Mouse (Mus musculus) right cerebral cortex, adult 2 months (tissue): ENCODE measurements around the gene Pram1.
A peak's percentile ranks its signal among the peaks of the same experiment; 100 is the strongest.
"Not testable (repeated sequence)": the region's sequence is repeated elsewhere in the genome, so short reads cannot be mapped to it uniquely, and the experiment has no call there.

Source experiments
- DNase-seq, 2 experiments: peaks; one replicate each; pipeline ENCODE4 v3.0.0; 2021 to 2022; ENCODE audit warnings: low spot score in 2 of 2

Pram1 gene

DNA sequence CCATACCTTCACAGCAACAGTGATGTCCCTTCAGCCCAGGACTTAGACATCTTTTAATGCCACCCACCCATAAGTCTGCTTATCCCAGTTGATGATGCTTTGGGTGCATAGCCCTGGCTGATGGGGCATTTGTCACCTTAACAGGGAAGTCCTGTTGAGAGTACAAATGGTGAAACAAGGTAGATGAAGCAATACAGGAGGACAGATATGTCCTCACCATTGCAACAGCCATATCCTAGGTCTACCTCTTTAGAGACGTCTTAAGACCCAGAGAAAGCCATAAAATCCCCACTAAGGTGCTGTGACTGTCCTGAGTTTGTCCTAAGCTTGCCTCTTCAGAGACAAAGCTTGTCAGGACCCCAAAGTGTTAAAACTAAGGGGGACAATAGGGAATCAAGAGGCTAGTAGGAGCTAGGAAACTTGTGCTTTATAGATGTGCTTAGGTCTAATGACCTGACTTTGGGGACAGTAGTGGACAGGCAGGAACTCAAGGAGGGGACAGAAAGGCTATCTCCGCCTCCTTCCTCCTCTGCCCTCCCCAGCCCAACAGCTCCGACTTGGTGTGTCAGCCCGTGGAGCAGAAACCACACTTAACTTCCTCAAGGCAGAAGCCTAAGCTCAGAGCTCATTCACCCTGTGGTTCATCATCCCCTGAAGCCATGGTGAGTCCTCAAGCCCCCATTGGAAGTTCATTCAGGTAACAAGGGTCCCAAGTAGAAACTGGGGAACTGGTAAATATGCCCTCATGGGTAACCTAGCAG, at the start of gene Pram1:
Gene Pram1 (plus strand): TSS at position 541 of the 761 bp plus-strand sequence.
- no peak for DNase-seq

DNA sequence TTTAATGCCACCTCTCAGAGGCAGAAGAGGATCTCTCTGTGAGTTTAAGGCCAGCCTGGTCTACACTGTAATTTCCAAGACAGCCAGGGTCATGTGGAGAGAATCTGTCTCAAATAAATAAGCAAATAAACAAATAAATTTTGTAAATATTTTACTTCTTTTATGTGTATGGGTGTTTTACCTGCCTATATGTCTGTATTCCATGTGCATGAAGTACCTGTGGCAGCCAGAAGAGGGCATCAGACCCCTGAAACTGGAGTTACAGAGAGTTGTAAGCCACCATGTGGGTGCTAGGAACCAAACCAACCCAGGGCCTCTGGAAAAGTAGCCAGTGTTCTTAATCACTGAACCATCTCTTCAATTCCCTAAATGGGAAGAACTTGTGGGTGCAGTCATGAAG, 40.6 kb upstream of the Pram1 start:
- no peak for DNase-seq

DNA sequence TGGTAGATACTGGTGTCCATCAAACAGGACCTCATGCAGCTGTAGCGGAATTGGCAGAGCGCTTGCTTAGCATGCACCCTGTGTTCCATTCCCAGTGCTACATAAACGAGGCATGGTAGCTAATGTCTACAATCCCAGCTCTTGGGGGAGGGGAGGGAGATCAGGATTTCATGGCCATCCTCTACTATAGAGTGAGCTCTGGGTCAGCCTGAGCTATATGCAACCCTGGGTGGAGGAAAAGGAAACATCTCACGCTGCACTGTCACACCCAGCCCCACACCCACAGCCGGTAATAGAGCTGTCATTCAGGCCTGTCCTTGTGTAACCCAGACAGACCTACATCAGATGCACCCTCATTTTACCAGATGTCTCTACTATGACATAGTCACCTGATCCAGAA, 39.4 kb upstream of the Pram1 start:
- DNase-seq = no peak

DNA sequence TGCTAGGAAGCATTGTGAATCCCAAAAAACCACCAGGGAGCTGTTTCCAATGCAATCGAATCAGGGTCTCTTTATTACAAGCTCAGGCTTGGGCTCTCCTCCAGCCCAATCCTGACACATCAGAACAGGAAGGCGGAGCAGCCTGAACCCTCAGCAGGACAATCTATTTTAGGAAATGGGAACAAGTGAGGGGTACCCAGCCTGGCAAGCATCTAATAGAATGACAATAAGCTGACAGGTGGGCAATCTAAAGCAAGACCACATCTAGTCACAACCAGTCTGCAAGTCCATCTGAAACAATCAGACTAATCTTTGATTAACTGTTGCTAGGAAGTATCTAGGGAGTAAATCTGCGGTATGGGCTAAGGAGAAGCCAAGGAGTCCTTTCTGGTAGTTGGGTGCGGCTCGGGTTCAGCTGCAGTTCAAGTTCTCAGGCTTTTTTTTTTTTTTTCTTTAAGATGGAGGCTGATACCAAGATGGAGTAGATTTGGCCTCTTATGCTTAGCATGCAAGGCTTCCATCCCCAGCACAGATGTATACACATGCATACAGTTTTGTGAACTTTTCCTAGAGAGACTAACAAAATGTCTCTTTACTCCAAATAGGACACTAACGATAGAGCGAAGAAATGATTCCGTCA, 37.9 kb upstream of the Pram1 start:
- DNase-seq = no peak

DNA sequence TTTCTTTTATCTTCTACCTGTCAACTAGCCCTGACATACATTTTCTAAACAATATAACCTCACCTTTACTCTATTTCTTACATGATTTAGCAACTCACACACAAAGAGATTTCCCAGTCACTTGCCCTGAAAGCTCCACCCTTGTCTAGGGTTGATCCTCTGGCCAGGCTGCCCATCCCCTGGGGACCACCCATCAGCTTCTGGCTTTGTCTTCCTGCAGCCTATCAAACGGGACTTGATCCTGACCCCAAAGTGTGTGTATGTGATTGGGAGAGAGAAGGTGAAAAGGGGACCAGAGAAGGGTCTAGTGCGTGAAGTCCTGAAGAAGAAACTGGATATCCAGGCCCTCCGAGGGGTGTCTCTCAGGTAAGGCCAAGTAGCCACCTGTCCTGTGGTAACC, 37.0 kb upstream of the Pram1 start:
- DNase-seq = no peak

DNA sequence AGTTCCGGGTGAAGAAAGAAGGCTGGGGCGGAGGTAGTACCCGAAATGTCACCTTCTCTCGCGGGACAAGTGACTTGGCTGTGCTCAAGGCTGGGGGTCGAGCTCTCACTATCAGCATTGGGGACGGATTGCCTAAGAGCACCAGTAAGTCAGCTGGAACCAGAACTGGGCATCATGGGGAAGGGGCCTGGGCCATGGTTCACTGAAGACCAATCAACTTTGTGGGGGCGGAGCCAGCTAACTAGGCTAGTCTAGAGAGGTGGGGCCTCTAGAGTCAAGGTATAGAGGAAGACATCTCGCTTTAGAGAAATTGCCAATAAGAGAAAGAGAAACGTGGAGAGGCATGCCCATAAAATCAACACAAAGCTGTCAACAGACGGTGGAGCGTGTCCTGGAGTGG, 35.9 kb upstream of the Pram1 start:
- no peak for DNase-seq

DNA sequence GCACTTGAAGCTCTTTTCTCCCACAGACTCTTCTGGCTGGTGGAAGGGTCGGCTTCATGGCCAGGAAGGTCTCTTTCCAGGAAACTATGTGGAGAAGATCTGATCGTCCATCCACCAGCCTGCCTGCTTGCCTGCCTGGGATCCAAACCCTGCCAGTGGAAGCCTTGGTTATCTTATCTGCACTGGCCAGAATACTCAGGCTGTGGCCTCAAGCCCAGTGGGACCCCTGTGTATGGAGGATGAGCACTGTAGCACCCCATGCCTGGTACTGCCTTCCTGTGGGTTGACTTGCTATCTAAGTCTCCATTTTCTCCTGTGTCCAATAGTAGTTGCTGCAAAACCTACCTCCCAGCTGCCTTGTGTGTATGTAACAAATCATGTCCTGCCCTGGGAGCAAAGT, 30.6 kb upstream of the Pram1 start:
- no peak for DNase-seq

DNA sequence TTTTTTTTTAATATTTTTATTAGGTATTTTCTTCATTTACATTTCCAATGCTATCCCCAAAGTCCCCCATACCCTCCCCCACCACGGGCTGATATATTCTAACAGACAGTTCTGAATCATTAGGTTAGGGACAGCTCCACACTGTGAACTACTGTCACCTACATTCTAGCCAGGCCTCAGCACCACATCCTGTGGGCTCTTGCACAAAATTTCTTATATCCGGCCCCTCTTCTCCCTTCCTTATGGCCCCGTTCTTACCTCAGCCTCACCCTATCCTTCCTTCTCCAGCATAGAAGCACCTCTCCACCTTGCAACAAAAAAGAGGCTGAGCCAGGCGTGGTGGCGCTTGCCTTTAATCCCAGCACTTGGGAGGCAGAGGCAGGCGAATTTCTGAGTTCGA, 27.3 kb upstream of the Pram1 start:
- DNase-seq = no peak

DNA sequence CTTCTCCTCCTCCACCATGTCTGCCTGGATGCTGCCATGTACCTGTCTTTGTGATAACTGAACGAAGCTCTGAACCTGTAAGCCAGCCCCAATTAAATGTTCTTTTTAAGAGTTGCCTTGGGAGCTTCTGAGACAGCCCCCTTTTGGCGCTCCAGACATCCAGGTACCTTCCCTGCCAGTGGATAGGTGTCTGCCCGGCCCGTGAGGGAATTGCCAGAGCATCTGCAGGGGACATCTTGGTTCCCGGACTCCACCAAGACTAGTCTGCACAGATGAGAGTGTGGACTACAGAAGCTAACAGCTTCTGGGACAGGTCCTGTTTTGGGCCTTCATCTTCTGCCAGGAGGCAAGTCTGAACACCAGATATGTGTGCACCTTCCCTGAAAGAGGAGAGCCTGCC, 24.1 kb upstream of the Pram1 start:
- DNase-seq = not testable (repeated sequence)

DNA sequence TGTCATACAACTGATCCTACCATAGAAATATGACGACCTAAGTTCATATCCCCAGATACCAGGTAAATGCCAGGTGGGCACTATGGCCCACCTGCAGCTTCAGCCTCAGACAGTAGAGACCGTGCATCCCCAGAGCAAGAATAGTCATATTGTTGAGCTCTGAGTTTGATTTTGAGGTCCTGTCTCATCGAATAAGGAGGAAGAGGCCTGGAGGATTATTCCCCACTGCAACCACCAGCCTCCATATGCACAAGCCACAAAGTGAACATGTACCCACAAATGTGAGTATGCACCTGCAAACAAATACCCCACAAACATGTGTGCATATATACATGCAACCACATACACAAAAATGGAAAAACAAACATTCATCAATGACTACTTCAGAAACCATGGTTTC, 10.6 kb upstream of the Pram1 start:
- no peak for DNase-seq

DNA sequence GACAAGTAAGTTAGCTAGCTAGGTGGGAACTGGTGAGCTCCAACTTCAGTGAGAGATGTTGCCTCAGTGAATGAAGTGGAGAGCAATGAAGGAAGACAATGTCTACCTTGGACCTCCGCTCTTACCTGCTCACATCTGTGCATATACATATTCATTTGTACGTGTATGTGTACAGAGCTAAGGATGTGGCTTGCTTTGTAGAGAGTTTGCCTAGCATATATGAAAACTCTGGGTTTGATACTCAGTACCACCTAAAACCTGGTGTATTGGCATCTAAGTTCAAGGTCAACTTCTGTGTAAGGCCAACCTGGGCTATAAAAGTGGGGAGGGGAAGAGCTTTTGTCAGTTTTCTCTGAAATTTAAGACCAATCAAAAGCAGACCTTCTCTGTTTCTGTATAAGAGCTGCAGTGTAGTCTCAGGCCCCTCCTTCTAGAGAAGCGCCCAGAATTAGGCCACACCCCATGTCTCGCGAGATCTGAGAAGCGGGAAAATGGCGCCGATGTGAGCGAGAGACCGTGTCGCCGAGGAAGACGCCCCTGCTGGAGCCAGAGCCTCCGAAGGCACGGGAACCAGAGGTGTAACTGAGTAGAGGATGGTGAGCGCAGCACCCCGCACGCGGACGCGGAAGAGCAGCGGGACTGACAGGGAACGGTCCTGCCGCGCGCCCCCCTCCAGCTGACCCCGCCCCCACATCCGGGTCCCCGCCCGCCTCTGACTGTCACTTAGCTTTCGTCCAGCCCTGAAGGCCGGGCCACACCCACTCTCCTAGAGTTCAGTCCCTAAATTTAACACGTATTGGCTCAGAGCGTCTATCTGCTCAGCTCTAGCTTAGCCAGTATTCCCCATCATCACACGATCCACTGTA, 9.0 kb upstream of the Pram1 start, which contains the start of gene Zfp414:
Gene Zfp414 (plus strand): TSS at position 470 of the 866 bp plus-strand sequence.
- DNase-seq = peak; percentile 91 to 93

DNA sequence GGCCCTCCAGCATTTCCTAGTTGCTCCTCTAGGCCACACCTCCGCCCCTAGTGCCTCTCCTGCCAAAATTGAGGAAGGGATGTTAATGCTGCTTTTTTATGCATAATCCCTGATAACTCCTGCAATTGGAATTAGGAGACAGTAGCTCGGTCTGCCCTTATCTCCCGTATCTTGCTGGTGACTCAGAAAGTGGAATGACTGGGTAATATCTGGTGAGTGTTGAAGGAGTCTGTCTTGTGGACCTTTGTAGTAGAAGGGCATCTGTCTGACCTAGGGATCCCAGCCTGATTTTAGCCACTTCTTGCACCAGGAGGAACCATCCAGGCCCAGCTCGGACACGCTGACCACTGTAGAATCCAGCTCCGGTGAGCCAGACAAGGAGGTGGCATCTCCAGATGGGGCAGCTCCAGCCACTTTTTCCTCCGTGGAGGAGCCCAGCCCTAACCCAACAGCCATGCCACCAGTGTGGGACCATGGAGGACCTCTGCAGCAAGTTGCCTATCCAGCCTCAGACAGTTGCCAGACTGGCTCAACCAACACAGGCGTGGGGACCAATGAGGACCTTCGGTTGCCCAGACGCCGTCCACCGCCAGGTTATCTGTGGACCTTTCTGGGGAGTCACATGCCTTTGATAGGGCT, 8.2 kb upstream of the Pram1 start:
- DNase-seq = no peak

DNA sequence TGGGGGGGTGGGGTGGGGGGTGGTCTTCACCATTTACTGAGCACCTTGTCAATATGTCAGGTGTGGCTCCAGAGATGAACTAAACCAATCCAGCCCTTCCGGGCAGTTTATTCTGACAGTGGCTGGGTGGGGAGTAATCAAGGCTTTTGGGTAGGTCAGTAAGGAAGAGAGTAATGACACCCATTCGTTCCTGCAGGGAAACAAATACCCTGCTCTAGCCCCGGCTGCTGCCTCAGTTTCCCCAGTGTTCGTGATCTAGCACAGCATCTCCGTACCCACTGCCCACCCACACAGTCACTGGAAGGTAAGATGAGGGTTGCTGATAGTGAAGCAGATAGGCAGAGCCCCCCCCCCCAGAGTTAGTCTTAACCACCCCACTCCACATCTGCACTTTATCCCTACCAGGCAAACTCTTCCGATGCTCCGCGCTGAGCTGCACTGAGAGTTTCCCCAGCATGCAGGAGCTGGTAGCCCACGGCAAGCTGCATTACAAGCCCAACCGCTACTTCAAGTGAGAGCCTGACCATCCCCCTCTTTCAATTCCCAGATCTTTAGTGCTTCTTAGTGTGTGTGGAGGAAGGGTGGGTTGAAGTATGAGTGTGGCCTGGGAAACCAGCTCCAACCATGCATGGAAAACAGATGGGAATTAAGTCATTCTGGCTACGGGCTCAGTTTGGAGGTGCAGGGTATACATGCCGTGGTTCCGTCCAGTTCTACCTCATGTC, 7.5 kb upstream of the Pram1 start:
- DNase-seq = no peak

DNA sequence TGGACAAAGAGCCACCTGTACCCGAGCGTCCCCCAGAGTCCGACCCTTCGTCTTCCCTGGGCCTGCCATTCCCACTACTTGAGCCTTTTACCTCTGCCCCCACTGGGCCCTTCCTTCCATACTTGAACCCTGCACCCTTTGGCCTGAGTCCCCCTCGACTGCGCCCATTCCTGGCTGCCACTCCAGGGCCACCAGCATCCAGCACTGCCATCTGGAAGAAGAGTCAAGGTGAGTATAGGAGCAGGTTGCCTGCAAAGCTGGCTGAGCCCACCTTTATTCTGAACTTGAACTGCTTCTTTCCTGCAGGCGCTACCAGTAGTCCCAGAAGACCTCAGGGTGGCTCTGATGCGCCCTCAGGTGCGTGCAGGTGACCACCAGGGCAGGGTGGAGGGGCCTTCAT, 6.6 kb upstream of the Pram1 start:
- no peak for DNase-seq

DNA sequence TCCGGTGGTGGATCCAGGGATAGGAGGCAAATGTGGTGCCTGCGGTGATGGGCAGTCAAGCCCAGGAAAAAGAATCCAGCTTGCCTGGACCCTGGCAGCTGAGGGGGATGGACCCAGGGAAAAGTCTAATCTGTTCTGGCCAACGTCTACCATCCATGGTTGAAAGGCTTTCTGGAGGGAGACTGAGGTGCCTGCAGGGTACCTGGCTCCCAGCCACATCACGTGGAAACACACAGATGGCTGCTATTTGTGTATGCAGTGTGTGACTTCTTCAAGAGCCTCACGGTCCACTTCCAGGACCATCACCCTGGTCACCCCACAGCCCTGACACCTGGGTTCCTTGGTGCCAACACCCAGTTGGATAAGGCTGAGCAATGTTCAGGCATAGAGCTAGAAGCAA, 6.1 kb upstream of the Pram1 start:
- no peak for DNase-seq

DNA sequence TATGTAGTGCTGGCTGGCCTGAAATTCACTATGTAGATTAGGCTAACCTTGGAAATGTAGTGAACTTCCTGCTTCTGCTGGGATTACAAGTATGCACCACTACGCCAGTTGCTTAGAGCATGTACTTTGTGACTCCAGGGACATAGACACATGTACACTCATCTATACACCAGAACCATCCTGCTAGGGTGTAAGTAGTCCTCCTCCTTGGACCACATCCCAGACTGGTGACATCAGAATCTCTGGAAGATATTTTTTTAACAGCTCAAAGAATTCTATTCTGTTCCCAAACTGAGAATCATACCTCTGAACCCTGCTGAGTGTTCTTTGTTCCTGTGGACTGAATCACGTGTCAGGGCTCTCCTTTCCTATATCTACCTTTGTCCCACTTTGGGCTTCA, 818 bp upstream of the Pram1 start:
- DNase-seq = peak; percentile 55 to 66

DNA sequence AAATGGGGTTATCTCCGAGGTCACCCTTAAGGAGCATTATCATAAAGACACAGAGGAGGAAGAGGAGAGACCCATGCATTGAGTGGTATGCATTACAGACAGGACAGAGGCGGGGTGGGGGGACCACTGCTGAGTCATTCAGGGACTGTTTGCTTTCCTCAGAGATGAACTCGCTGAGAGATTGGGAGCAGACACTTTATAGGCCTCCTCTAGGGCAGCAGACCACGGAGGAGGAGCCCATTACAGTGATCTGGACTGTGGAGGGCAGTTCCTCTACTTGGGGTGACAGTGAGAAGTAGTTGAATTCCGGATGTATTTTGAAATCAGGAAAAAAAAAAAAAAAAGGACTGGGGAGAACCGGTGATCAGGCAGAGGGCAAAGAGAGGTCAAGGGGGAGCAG, 1.9 kb downstream of the Pram1 start:
- no peak for DNase-seq

DNA sequence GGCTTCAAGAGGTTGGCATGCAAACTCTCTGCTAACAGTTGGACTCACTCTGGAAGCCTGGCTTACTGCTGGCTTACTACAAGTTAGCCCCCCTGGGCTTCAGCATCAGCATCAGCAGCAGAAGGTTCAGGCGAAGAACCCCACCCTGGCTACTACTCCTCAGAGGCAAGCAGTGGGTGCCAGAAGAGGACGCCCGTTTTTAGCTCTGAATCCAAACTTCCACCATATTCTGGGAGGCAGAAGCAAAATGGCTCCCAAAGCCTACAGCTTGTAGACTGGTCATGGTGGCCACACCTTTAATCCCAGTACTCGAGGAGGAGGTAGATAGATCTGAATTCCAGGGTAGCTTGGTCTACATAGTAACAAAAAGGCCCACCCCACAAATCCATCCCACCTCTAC, 6.2 kb downstream of the Pram1 start:
- DNase-seq = no peak

DNA sequence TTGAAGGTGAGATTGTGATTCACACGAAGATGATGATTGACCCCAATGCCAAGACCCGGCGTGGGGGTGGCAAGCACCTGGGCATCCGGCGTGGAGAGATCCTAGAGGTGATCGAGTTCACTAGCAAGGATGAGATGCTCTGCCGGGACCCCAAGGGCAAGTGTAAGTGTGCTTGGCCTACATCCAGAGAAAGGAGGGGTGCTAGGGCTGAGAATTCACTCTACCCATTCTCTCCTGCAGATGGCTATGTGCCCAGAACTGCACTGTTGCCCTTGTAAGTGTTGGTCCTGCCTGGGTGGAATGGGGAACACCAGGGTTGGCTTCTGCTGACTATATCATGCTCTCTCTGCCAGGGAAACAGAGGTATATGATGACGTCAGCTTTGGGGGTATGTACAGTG, 7.2 kb downstream of the Pram1 start:
- DNase-seq = no peak

DNA sequence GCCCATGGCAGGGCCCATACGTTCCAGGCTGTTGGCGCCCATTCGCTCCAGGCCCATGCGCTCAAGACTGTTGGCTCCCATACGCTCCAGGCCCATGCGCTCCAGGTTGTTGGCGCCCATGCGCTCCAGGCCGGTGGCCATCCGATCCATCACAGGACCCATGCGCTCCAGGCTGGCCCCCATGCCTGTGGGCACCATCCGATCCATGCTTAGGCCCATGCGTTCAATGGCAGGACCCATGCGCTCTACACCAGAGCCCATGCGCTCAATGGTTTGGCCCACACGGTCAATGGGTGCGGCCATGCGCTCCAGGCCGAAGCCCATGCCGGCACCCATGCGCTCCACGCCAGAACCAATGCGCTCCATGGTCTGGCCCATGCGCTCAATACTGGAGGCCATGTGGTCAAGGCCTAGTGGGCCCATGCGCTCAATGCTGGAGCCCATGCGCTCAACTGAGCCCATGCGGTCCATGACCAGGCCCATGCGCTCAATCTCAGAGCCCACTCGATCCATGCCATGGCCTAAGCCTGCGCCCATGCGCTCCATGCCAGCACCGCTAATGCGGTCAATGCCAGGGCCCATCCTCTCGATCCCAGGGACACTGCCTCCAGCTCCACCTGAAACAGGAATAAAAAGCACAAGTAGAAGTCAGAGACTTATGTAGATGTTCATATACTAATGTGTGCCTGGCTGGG, 12.1 kb downstream of the Pram1 start:
- no peak for DNase-seq

DNA sequence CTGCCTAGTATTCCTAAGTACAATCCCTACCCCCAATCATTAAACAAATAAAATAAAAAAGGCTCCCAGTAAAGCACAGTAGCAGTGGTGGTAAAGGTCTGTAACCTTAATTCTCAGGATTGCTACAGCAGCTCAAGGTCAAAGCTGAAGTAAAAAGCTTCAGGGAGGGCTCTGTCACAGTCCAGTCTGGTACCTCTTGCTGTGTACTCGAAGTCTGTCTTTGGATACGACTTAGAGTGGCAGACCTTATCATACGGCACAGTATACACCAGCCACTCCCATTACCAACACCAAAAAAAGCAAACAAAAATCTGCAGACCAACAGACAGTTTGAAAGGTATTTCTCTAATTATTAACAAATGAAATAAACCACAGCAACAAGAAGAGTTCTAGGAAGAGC, 29.0 kb downstream of the Pram1 start:
- DNase-seq = no peak
